Comparison of ENCODE assay signal across 12 mouse cellular contexts in the genomic region with DNA sequence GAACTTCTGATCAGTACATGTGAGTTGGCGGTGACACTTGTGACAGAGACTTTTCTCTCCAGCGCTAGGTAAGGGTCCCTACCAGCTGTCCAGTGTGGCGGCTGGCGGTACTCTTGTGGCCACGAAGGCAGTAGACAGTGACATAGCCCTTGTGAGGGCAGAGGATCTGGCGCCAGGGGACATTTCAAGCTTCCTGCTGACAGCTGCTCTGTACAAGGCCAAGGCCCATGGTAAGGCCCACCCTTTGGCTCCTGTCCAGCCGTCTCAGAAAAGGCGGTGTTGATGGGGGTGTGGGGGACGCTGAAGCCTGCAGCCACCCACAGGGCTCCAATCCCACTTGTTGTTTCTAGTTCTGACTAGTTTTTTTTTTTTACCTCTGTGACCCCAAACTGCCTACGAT. TPM values are rescaled to one million over a fixed set of nuclear protein-coding genes. Genes with fewer than 3 reads are reported as not detected.
A peak's percentile ranks its signal among the peaks of the same experiment; 100 is the strongest.
DNase-seq lines count a peak whose midpoint lies in the region; ATAC-seq and TF ChIP-seq lines count a peak whose summit lies in the region.
"Had no signal": no experiment of that assay in that cellular context is flagged by ENCODE, and none has a peak within 500 bp of the region (broad histone marks: within the 10 kb centered on the region; RNA-seq: fewer than 3 reads in every experiment).

No protein-coding gene starts in this region.

- no peak overlapping the region for H3K4me2 ChIP-seq in heart, embryonic 16.5 days (ENCODE audit: low read depth, low read length)
- no peak overlapping the region for H3K4me2 ChIP-seq in liver, postnatal 0 days (ENCODE audit: low read depth, low read length)
- no peak overlapping the region for H3K4me2 ChIP-seq in lung, embryonic 16.5 days (ENCODE audit: low read depth, low read length)
- H3K4me2 ChIP-seq: embryonic facial prominence, embryonic 12.5 days; neural tube, embryonic 15.5 days had no signal

- no peaks in the 10 kb centered on the region for H3K36me3 ChIP-seq in heart, embryonic 16.5 days (ENCODE audit: control insufficient read depth, insufficient read depth)
- no peaks in the 10 kb centered on the region for H3K36me3 ChIP-seq in liver, postnatal 0 days (replicated peaks; ENCODE audit: insufficient read depth, low read length)
- no peaks in the 10 kb centered on the region for H3K36me3 ChIP-seq in lung, embryonic 16.5 days (ENCODE audit: control insufficient read depth, insufficient read depth, low read length)
- H3K36me3 ChIP-seq: embryonic facial prominence, embryonic 12.5 days; neural tube, embryonic 15.5 days had no signal

- peak; percentile 54; the same call in 1 of the 2 replicates for ATAC-seq in heart, embryonic 16.5 days (replicated peaks; ENCODE audit: extremely low read depth, insufficient read depth, low FRiP score)
- no peak for ATAC-seq in liver, postnatal 0 days
- ATAC-seq in lung, embryonic 16.5 days (ENCODE audit: low read depth) = peak; percentile 74; the same call in 1 of the 2 replicates

- DNase-seq in heart, adult 18-20 months = no peak
- peak; percentile 15 for DNase-seq in liver
- DNase-seq in liver, postnatal 0 days = no peak
- peak; percentile 58 for DNase-seq in adrenal gland, postnatal 25 days
- DNase-seq in yolk sac, embryonic 10.5 days (ENCODE audit: low spot score) = no peak
- DNase-seq in spleen, postnatal 10 days (ENCODE audit: low spot score in 2 of 2) = no peak
- DNase-seq: kidney, adult 18-20 months had no signal

- no peak overlapping the region for H3K27ac ChIP-seq in heart, embryonic 16.5 days (ENCODE audit: low read length)
- H3K27ac ChIP-seq in liver, postnatal 0 days (ENCODE audit: low read depth) = no peak overlapping the region
- no peak overlapping the region for H3K27ac ChIP-seq in lung, embryonic 16.5 days (ENCODE audit: low read length)
- H3K27ac ChIP-seq: embryonic facial prominence, embryonic 12.5 days; neural tube, embryonic 15.5 days had no signal

- peaks cover 8% of the 10 kb centered on the region; the same call in 1 of the 2 replicates for H3K4me1 ChIP-seq in heart, embryonic 16.5 days (ENCODE audit: control insufficient read depth, insufficient read depth, low read length)
- H3K4me1 ChIP-seq in liver, postnatal 0 days (ENCODE audit: insufficient read depth) = no peaks in the 10 kb centered on the region
- H3K4me1 ChIP-seq in lung, embryonic 16.5 days (replicated peaks; ENCODE audit: control insufficient read depth, insufficient read depth, low read length) = peaks cover 5% of the 10 kb centered on the region
- H3K4me1 ChIP-seq: embryonic facial prominence, embryonic 12.5 days; megakaryocyte, embryonic 14.5 days; neural tube, embryonic 15.5 days had no signal

- TF ChIP-seq EP300 in liver, postnatal 0 days (IDR thresholded peaks at IDR 0.05; ENCODE audit: low read depth) = no peak

- no peak for TF ChIP-seq CTCF in liver, postnatal 0 days (IDR thresholded peaks at IDR 0.05; ENCODE audit: low read depth)

- no peak overlapping the region for H3K4me3 ChIP-seq in heart, embryonic 16.5 days (ENCODE audit: low read length)
- H3K4me3 ChIP-seq in liver, postnatal 0 days (ENCODE audit: low read depth, low read length) = no peak overlapping the region
- H3K4me3 ChIP-seq in lung, embryonic 16.5 days (ENCODE audit: low read length) = no peak overlapping the region
- H3K4me3 ChIP-seq: embryonic facial prominence, embryonic 12.5 days; megakaryocyte, embryonic 14.5 days; neural tube, embryonic 15.5 days had no signal

- 36% methylated on average over 10 of the region's 10 CpGs for WGBS in heart, embryonic 16.5 days
- 70% methylated on average over 10 of the region's 10 CpGs for WGBS in liver, postnatal 0 days (ENCODE audit: insufficient replicate concordance)
- WGBS in lung, embryonic 16.5 days = 40% methylated on average over 10 of the region's 10 CpGs

- peaks cover 17% of the 10 kb centered on the region for H3K27me3 ChIP-seq in heart, embryonic 16.5 days (ENCODE audit: control insufficient read depth, insufficient read depth, low read length)
- H3K27me3 ChIP-seq in liver, postnatal 0 days (ENCODE audit: insufficient read depth, low read length) = no peaks in the 10 kb centered on the region
- no peaks in the 10 kb centered on the region for H3K27me3 ChIP-seq in lung, embryonic 16.5 days (ENCODE audit: control insufficient read depth, insufficient read depth, low read depth, low read length)
- H3K27me3 ChIP-seq: embryonic facial prominence, embryonic 12.5 days; neural tube, embryonic 15.5 days had no signal

- no peaks in the 10 kb centered on the region for H3K9me3 ChIP-seq in heart, embryonic 16.5 days (replicated peaks; ENCODE audit: control insufficient read depth, low read length)
- no peaks in the 10 kb centered on the region for H3K9me3 ChIP-seq in liver, postnatal 0 days (ENCODE audit: low read length)
- no peaks in the 10 kb centered on the region for H3K9me3 ChIP-seq in lung, embryonic 16.5 days (ENCODE audit: control insufficient read depth, low read length)
- H3K9me3 ChIP-seq: embryonic facial prominence, embryonic 12.5 days; megakaryocyte, embryonic 14.5 days; neural tube, embryonic 15.5 days had no signal

- H3K9ac ChIP-seq in heart, embryonic 16.5 days (ENCODE audit: low read length) = no peak overlapping the region
- no peak overlapping the region for H3K9ac ChIP-seq in liver, postnatal 0 days (replicated peaks)
- H3K9ac ChIP-seq in lung, embryonic 16.5 days (ENCODE audit: low read length) = no peak overlapping the region
- H3K9ac ChIP-seq: embryonic facial prominence, embryonic 12.5 days; neural tube, embryonic 15.5 days had no signal

RNA-seq across cellular contexts. Expression of a gene that starts 42.9 kb away (rescaled TPM):
- polyA plus RNA-seq in heart, embryonic 16.5 days (2015; fragmentation: Nextera tagmentation; extraction: Ambion mirVana) = 0.02 TPM in 1 of 2 replicates, not detected in the other
- total RNA-seq in heart, adult 18-20 months (2021) = under 1 TPM; 0.05 TPM
- polyA plus RNA-seq in liver, postnatal 0 days (2015; fragmentation: Nextera tagmentation; extraction: Ambion mirVana) = not detected in 2 replicates
- 2.3 and 2.4 TPM in 2 replicates for total RNA-seq in adrenal gland, postnatal 25 days (2021)
- polyA plus RNA-seq in lung, embryonic 16.5 days (2015; fragmentation: Nextera tagmentation; extraction: Ambion mirVana) = not detected in 2 replicates

RNA-seq across cellular contexts. Expression of a gene that starts 45.4 kb away (rescaled TPM):
- 2.5 and 2.7 TPM in 2 replicates for polyA plus RNA-seq in heart, embryonic 16.5 days (2015; fragmentation: Nextera tagmentation; extraction: Ambion mirVana)
- 1 to 10 TPM; 4.5 to 4.8 TPM for total RNA-seq in heart, adult 18-20 months (2021)
- 0.08 and 0.11 TPM in 2 replicates for polyA plus RNA-seq in liver, postnatal 0 days (2015; fragmentation: Nextera tagmentation; extraction: Ambion mirVana)
- 2.5 and 2.7 TPM in 2 replicates for total RNA-seq in adrenal gland, postnatal 25 days (2021)
- 0.19 and 0.20 TPM in 2 replicates for polyA plus RNA-seq in lung, embryonic 16.5 days (2015; fragmentation: Nextera tagmentation; extraction: Ambion mirVana)

Comparison
In these comparisons a context has a peak if more than half of its experiments do, and no peak if none do; other contexts are left out.
1. DNase-seq: peak in liver (single experiment) and adrenal gland, postnatal 25 days (single experiment); none in heart, adult 18-20 months (0 of 2), liver, postnatal 0 days (single experiment), yolk sac, embryonic 10.5 days (single experiment) and spleen, postnatal 10 days (0 of 2).